Mouse (Mus musculus) layer of hippocampus, adult 9-11 months (tissue): Measurements from ENCODE around the gene Olfr1510.
"Not testable (repeated sequence)": the region's sequence is repeated elsewhere in the genome, so short reads cannot be mapped to it uniquely, and the experiment has no call there.

Experiments
- DNase-seq: peaks from one replicate; pipeline ENCODE4 v3.0.0; 2022

Olfr1510 gene

GRCm38 (mm10) chr14:52414273-52414672 is at the start of gene Olfr1510:
Olfr1510 (minus strand) TSS chr14:52414373.
- DNase-seq = no peak

- DNase-seq = no peak
Measured at GRCm38 (mm10) chr14:52461928-52462327, 47.8 kb upstream of the Olfr1510 start.

- DNase-seq = no peak
Measured at GRCm38 (mm10) chr14:52451138-52451537, 37.0 kb upstream of the Olfr1510 start.

GRCm38 (mm10) chr14:52442690-52443089 is 28.5 kb upstream of the Olfr1510 start, which contains the start of gene Olfr1509:
Olfr1509 (plus strand) TSS chr14:52442990.
- DNase-seq = no peak

- no peak for DNase-seq
Measured at GRCm38 (mm10) chr14:52427686-52428085, 13.5 kb upstream of the Olfr1510 start.

- not testable (repeated sequence) for DNase-seq
Measured at GRCm38 (mm10) chr14:52410142-52410919, 3.8 kb downstream of the Olfr1510 start.

- no peak for DNase-seq
Measured at GRCm38 (mm10) chr14:52397279-52397678, 16.9 kb downstream of the Olfr1510 start, which contains the start of gene Olfr1511. Olfr1511 (minus strand) TSS chr14:52397379.

GRCm38 (mm10) chr14:52390084-52390848 is 23.9 kb downstream of the Olfr1510 start:
- not testable (repeated sequence) for DNase-seq

- DNase-seq = no peak
Measured at GRCm38 (mm10) chr14:52379068-52379467, 35.1 kb downstream of the Olfr1510 start, which contains the start of gene Olfr1512. Olfr1512 (minus strand) TSS chr14:52379168.

- DNase-seq = no peak
Measured at GRCm38 (mm10) chr14:52368741-52369140, 45.4 kb downstream of the Olfr1510 start.
